Mouse (Mus musculus) megakaryocyte-erythroid progenitor cell, adult 5-6 weeks (primary cell): ENCODE data around the gene Rfx2. TPM values are rescaled to one million over a fixed set of nuclear protein-coding genes. Genes with fewer than 3 reads are reported as not detected.

Experiments
- total RNA-seq, 2 experiments: library from RNA; stranded (forward) in 1 of 2; stranded (reverse) in 1 of 2; fragments of 200-1000, 215-1000 nt in 1 of 2; fragments of >200 nt in 1 of 2; fragmentation: Nextera tagmentation in 1 of 2; gene quantifications; 2 replicates each; pipeline ENCODE4 v1.2.3; 2014 to 2017

Rfx2 gene
- total RNA-seq, 2 experiments from 2014 or later, result 10.5 to 29.3 TPM

Other genes starting within 250 kb of the Rfx2 start
- gene Safb2, start 246.4 kb downstream of the Rfx2 start, total RNA-seq (2014; fragmentation: Nextera tagmentation), result 158 and 166 TPM in 2 replicates
- gene Safb2, start 246.4 kb downstream of the Rfx2 start, total RNA-seq (2017), result 108 and 115 TPM in 2 replicates
- gene Safb, start 246.2 kb downstream of the Rfx2 start, total RNA-seq (2014; fragmentation: Nextera tagmentation), result 122 and 171 TPM in 2 replicates
- gene Safb, start 246.2 kb downstream of the Rfx2 start, total RNA-seq (2017), result 92.4 and 103 TPM in 2 replicates
- gene 2410015M20Rik, start 221.2 kb downstream of the Rfx2 start, total RNA-seq (2014; fragmentation: Nextera tagmentation), result 126 and 171 TPM in 2 replicates
- 82.9 and 126 TPM in 2 replicates for gene 2410015M20Rik, start 221.2 kb downstream of the Rfx2 start, total RNA-seq (2017)
- gene Rpl36, start 217.6 kb downstream of the Rfx2 start, total RNA-seq (2014; fragmentation: Nextera tagmentation), result 2,912 and 4,512 TPM in 2 replicates
- 2,001 and 2,083 TPM in 2 replicates for gene Rpl36, start 217.6 kb downstream of the Rfx2 start, total RNA-seq (2017)
- 59.8 and 63.2 TPM in 2 replicates for gene Lonp1, start 204.1 kb downstream of the Rfx2 start, total RNA-seq (2014; fragmentation: Nextera tagmentation)
- gene Lonp1, start 204.1 kb downstream of the Rfx2 start, total RNA-seq (2017), result 76.5 and 108 TPM in 2 replicates
- gene Catsperd, start 202.9 kb downstream of the Rfx2 start, total RNA-seq (2014; fragmentation: Nextera tagmentation), result not detected in 2 replicates
- gene Catsperd, start 202.9 kb downstream of the Rfx2 start, total RNA-seq (2017), result 0.38 TPM in 1 of 2 replicates, not detected in the other
- gene Ranbp3, start 157.7 kb downstream of the Rfx2 start, total RNA-seq (2014; fragmentation: Nextera tagmentation), result 81.7 and 94.5 TPM in 2 replicates
- gene Ranbp3, start 157.7 kb downstream of the Rfx2 start, total RNA-seq (2017), result 50.6 and 58.1 TPM in 2 replicates
- 181 and 226 TPM in 2 replicates for gene Ndufa11, start 113.2 kb downstream of the Rfx2 start, total RNA-seq (2014; fragmentation: Nextera tagmentation)
- gene Ndufa11, start 113.2 kb downstream of the Rfx2 start, total RNA-seq (2017), result 75.6 and 167 TPM in 2 replicates
- gene Vmac, start 113.0 kb downstream of the Rfx2 start, total RNA-seq (2014; fragmentation: Nextera tagmentation), result 4.5 and 5.5 TPM in 2 replicates
- 4.1 and 7.6 TPM in 2 replicates for gene Vmac, start 113.0 kb downstream of the Rfx2 start, total RNA-seq (2017)
- gene Nrtn, start 73.5 kb downstream of the Rfx2 start, total RNA-seq (2014; fragmentation: Nextera tagmentation), result not detected in 2 replicates
- gene Nrtn, start 73.5 kb downstream of the Rfx2 start, total RNA-seq (2017), result not detected in 2 replicates
- 21.6 and 28.6 TPM in 2 replicates for gene Dus3l, start 66.3 kb downstream of the Rfx2 start, total RNA-seq (2014; fragmentation: Nextera tagmentation)
- 13.9 and 17.9 TPM in 2 replicates for gene Dus3l, start 66.3 kb downstream of the Rfx2 start, total RNA-seq (2017)
- 5.4 and 6.6 TPM in 2 replicates for gene Prr22, start 60.8 kb downstream of the Rfx2 start, total RNA-seq (2014; fragmentation: Nextera tagmentation)
- 1.3 and 2.3 TPM in 2 replicates for gene Prr22, start 60.8 kb downstream of the Rfx2 start, total RNA-seq (2017)
- not detected in 2 replicates for gene Acsbg2, start 43.4 kb upstream of the Rfx2 start, total RNA-seq (2014; fragmentation: Nextera tagmentation)
- gene Acsbg2, start 43.4 kb upstream of the Rfx2 start, total RNA-seq (2017), result not detected in 2 replicates
- gene 1700061G19Rik, start 44.5 kb upstream of the Rfx2 start, total RNA-seq (2014; fragmentation: Nextera tagmentation), result not detected in 2 replicates
- not detected in 2 replicates for gene 1700061G19Rik, start 44.5 kb upstream of the Rfx2 start, total RNA-seq (2017)
- gene Mllt1, start 104.4 kb upstream of the Rfx2 start, total RNA-seq (2014; fragmentation: Nextera tagmentation), result 24.1 and 33.2 TPM in 2 replicates
- 12.2 and 17.3 TPM in 2 replicates for gene Mllt1, start 104.4 kb upstream of the Rfx2 start, total RNA-seq (2017)
- not detected in 2 replicates for gene Acer1, start 151.1 kb upstream of the Rfx2 start, total RNA-seq (2014; fragmentation: Nextera tagmentation)
- gene Acer1, start 151.1 kb upstream of the Rfx2 start, total RNA-seq (2017), result not detected in 2 replicates
- gene Clpp, start 159.3 kb upstream of the Rfx2 start, total RNA-seq (2014; fragmentation: Nextera tagmentation), result 89.2 and 116 TPM in 2 replicates
- 83.2 and 135 TPM in 2 replicates for gene Clpp, start 159.3 kb upstream of the Rfx2 start, total RNA-seq (2017)
- 25.2 and 26.4 TPM in 2 replicates for gene Alkbh7, start 166.3 kb upstream of the Rfx2 start, total RNA-seq (2014; fragmentation: Nextera tagmentation)
- 19.1 and 25.8 TPM in 2 replicates for gene Alkbh7, start 166.3 kb upstream of the Rfx2 start, total RNA-seq (2017)
- not detected in 2 replicates for gene Pspn, start 169.0 kb upstream of the Rfx2 start, total RNA-seq (2014; fragmentation: Nextera tagmentation)
- gene Pspn, start 169.0 kb upstream of the Rfx2 start, total RNA-seq (2017), result 4.6 TPM in 1 of 2 replicates, not detected in the other
- 112 and 139 TPM in 2 replicates for gene Gtf2f1, start 180.3 kb upstream of the Rfx2 start, total RNA-seq (2014; fragmentation: Nextera tagmentation)
- gene Gtf2f1, start 180.3 kb upstream of the Rfx2 start, total RNA-seq (2017), result 214 and 264 TPM in 2 replicates
- gene Gm17949, start 180.5 kb upstream of the Rfx2 start, total RNA-seq (2014; fragmentation: Nextera tagmentation), result not detected in 2 replicates
- gene Gm17949, start 180.5 kb upstream of the Rfx2 start, total RNA-seq (2017), result not detected in 2 replicates
- gene Khsrp, start 200.5 kb upstream of the Rfx2 start, total RNA-seq (2014; fragmentation: Nextera tagmentation), result 211 and 252 TPM in 2 replicates
- gene Khsrp, start 200.5 kb upstream of the Rfx2 start, total RNA-seq (2017), result 92.4 and 128 TPM in 2 replicates
- gene Slc25a41, start 210.6 kb upstream of the Rfx2 start, total RNA-seq (2014; fragmentation: Nextera tagmentation), result not detected in 2 replicates
- 0.91 TPM in 1 of 2 replicates, not detected in the other for gene Slc25a41, start 210.6 kb upstream of the Rfx2 start, total RNA-seq (2017)
- gene Crb3, start 228.1 kb upstream of the Rfx2 start, total RNA-seq (2014; fragmentation: Nextera tagmentation), result not detected in 2 replicates
- gene Crb3, start 228.1 kb upstream of the Rfx2 start, total RNA-seq (2017), result not detected in 2 replicates
- gene Slc25a23, start 228.8 kb upstream of the Rfx2 start, total RNA-seq (2014; fragmentation: Nextera tagmentation), result 17.9 and 21.2 TPM in 2 replicates
- gene Slc25a23, start 228.8 kb upstream of the Rfx2 start, total RNA-seq (2017), result 3.0 and 6.2 TPM in 2 replicates
- gene Dennd1c, start 247.5 kb upstream of the Rfx2 start, total RNA-seq (2014; fragmentation: Nextera tagmentation), result 20.4 and 33.4 TPM in 2 replicates
- gene Dennd1c, start 247.5 kb upstream of the Rfx2 start, total RNA-seq (2017), result 0.65 and 1.8 TPM in 2 replicates